Mouse (Mus musculus) G1E (cell line): ENCODE results near the gene Sbno1. TPM values are rescaled to one million over a fixed set of nuclear protein-coding genes. Genes with fewer than 3 reads are reported as not detected.
A peak's percentile ranks its signal among the peaks of the same experiment; 100 is the strongest.

Experiments
- ATAC-seq: 2 replicates; pipeline ENCODE4 v1.8.0; 2016; ENCODE audit warnings: mild to moderate bottlenecking; ENCODE audit not compliant: insufficient number of reproducible peaks, poor library complexity, low FRiP score, severe bottlenecking; ENCODE audit errors: extremely low read depth
- DNase-seq: peaks from one replicate; pipeline ENCODE4 v3.0.0; 2012; ENCODE audit warnings: low spot score
- H3K27me3 ChIP-seq: 2 replicates; pipeline ENCODE4 v1.6.1; 2012; ENCODE audit warnings: mild to moderate bottlenecking, low read length, inconsistent platforms; ENCODE audit not compliant: insufficient read depth
- H3K36me3 ChIP-seq: replicated peaks from 2 replicates; pipeline ENCODE3; 2012; ENCODE audit warnings: mild to moderate bottlenecking, inconsistent platforms
- H3K4me1 ChIP-seq: 2 replicates; pipeline ENCODE4 v1.6.1; 2012; ENCODE audit warnings: low read depth, low read length, inconsistent platforms, mixed read lengths; ENCODE audit not compliant: insufficient read depth
- H3K4me3 ChIP-seq: 2 replicates; pipeline ENCODE4 v1.5.1; 2012; ENCODE audit warnings: low read depth, mild to moderate bottlenecking, inconsistent platforms, low read length, moderate library complexity, mixed read lengths
- H3K9me3 ChIP-seq: replicated peaks from 2 replicates; pipeline ENCODE4 v1.6.1; 2012; ENCODE audit warnings: inconsistent platforms
- CTCF ChIP-seq: IDR thresholded peaks from 2 replicates; pipeline ENCODE4 v1.5.1; 2012; ENCODE audit warnings: low read depth, low read length, inconsistent platforms, mixed read lengths
- GATA1 ChIP-seq: IDR thresholded peaks from 2 replicates; pipeline ENCODE4 v1.6.1; 2012; ENCODE audit warnings: borderline replicate concordance, low read length, inconsistent platforms, mixed read lengths
- GATA2 ChIP-seq: IDR thresholded peaks from 2 replicates; pipeline ENCODE4 v1.6.1; 2012; ENCODE audit warnings: low read depth, low read length, inconsistent platforms, borderline replicate concordance
- POLR2AphosphoS5 ChIP-seq: IDR thresholded peaks from 2 replicates; pipeline ENCODE4 v1.6.1; 2012; ENCODE audit warnings: low read depth, low read length, inconsistent platforms; ENCODE audit not compliant: insufficient replicate concordance
- TAL1 ChIP-seq: conservative IDR thresholded peaks from 2 replicates; pipeline ENCODE4 v1.6.1; 2012; ENCODE audit warnings: low read depth, low read length, inconsistent platforms, mixed read lengths
- polyA plus RNA-seq: library from polyadenylated mRNA; stranded (reverse); fragments of >175 nt; gene quantifications from 2 replicates; pipeline ENCODE4 v1.2.3, GENCODE M21; 2012
- total RNA-seq, 2 experiments: library from RNA; stranded (forward) in 1 of 2; stranded (reverse) in 1 of 2; fragments of 200-1000 nt in 1 of 2; fragments of >200 nt in 1 of 2; fragmentation: Nextera tagmentation in 1 of 2; gene quantifications; 2 replicates each; pipeline ENCODE4 v1.2.3; 2014 to 2017

The Sbno1 gene
- total and polyA plus RNA-seq, 3 experiments = 29.5 to 260 (median 221) TPM

DNA sequence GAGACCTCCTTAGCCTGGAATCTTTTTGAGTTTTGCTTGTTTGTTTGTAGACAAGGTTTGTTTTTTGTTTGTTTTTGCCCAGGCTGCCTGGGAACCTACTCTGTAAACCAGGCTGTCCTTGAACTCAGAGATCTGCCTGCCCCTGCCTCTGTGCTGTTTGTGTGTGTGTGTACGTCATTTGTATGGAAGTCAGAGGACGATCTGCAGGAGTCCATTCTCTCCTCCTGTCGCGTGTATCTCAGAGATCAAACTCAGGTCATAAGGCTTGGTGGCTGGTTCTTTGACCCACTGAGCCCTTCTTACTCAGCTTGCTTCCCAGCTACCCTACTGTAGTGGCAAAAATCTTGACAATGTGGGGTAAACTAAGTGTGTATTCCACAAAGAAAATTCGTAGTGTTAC lies 12.9 kb upstream of the Sbno1 start:
- TF ChIP-seq GATA1 (no peak), TAL1 (no peak), POLR2AphosphoS5 (no peak), CTCF (no peak), GATA2 (no peak)
- peaks cover 33% of the 10 kb centered on the region for H3K4me1 ChIP-seq
- H3K27me3 ChIP-seq = no peaks in the 10 kb centered on the region
- H3K4me3 ChIP-seq = peak overlapping the region; percentile 82
- DNase-seq = no peak
- 0 out of 2 replicates have a peak, but pooled peaks cover 2% of the 10 kb centered on the region for H3K9me3 ChIP-seq
- ATAC-seq = no peak
- peaks cover 19% of the 10 kb centered on the region for H3K36me3 ChIP-seq

DNA sequence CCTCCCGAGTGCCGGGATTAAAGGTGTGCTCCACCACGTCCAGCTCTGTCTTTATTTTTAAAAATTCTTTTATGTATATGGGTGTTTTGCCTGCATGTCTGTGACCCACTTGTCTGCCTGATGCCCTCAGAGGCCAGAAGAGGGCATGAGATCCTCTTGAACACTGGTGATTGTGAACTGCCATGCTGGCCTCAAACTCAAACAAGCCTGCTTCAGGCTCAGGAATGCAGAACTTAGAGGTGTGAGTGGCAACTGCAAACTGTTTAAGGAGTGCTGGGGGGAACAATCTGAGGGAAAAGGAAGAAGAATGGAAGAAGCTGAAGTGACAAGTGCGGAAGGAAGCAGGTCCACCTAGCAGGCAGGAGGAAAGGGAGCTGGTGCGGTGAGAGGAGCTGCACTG lies 12.4 kb upstream of the Sbno1 start:
- Histone ChIP-seq H3K4me3 (peak overlapping the region; percentile 82; the same call in 1 of the 2 replicates), H3K4me1 (peaks cover 35% of the 10 kb centered on the region), H3K36me3 (peaks cover 18% of the 10 kb centered on the region), H3K27me3 (no peaks in the 10 kb centered on the region), H3K9me3 (0 out of 2 replicates have a peak, but pooled peaks cover 2% of the 10 kb centered on the region)
- DNase-seq = peak; percentile 25
- TF ChIP-seq TAL1 = no peak
- no peak for TF ChIP-seq GATA2
- no peak for TF ChIP-seq POLR2AphosphoS5
- no peak for TF ChIP-seq GATA1
- no peak for TF ChIP-seq CTCF
- ATAC-seq = no peak

DNA sequence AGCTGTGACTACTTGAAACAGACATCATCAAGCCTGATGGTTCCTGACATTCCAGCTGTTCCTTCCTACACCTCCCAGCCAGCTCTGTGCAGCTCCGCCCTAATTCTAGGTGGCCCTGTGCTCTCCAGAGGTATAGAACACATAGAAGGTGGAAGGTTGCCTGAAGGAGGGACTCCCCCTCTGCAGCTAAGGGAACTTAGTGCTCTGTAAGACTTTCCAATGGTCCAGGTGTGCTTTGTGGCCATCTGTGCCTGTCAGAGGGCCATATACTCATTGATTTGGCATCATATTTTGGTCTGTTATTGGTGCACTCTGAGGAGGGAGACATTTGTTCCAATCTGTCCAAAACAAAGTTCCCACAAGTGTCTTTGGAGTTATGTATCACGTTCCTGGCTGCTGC lies 7.2 kb upstream of the Sbno1 start:
- H3K27me3 ChIP-seq = no peaks in the 10 kb centered on the region
- no peak for ATAC-seq
- H3K9me3 ChIP-seq = no peaks in the 10 kb centered on the region
- peaks cover 16% of the 10 kb centered on the region; the same call in 1 of the 2 replicates for H3K4me1 ChIP-seq
- H3K36me3 ChIP-seq = no peaks in the 10 kb centered on the region
- no peak overlapping the region for H3K4me3 ChIP-seq
- no peak for DNase-seq
- TF ChIP-seq CTCF = no peak
- no peak for TF ChIP-seq GATA2
- no peak for TF ChIP-seq GATA1
- no peak for TF ChIP-seq TAL1
- no peak for TF ChIP-seq POLR2AphosphoS5

DNA sequence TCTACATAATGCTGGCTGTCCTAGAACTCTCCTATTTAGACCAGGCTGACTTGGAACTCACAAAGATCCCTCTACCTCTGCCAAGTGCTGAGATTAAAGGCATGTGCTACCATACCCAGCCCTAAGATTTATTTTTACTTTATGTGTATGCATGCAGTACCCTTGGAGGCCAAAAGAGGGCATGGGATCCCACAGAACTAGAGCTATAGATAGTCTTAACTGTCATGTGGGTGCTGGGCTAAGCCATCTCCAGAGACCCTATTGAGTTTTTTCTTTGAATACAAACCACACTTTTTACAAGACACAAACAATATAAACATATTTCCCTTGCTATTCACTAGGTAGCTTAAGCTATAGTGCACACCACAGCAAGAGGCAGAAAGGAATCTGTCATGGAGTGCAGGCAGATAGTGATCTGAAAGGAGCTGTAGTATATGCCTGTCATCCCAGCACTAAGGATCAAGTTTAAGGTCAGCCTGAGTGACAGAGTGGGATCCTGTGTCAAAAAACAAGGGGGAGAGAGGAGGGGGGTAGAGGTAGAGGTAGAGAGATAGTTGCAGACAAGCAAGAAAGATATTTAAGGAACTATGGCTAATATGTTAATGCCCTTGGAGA lies 6.7 kb upstream of the Sbno1 start:
- Histone ChIP-seq H3K4me1 (peaks cover 13% of the 10 kb centered on the region; the same call in 1 of the 2 replicates), H3K9me3 (no peaks in the 10 kb centered on the region), H3K36me3 (no peaks in the 10 kb centered on the region), H3K4me3 (no peak overlapping the region), H3K27me3 (no peaks in the 10 kb centered on the region)
- no peak for DNase-seq
- TF ChIP-seq CTCF = peak; percentile 57; the same call in 1 of the 2 replicates
- no peak for TF ChIP-seq TAL1
- no peak for ATAC-seq

DNA sequence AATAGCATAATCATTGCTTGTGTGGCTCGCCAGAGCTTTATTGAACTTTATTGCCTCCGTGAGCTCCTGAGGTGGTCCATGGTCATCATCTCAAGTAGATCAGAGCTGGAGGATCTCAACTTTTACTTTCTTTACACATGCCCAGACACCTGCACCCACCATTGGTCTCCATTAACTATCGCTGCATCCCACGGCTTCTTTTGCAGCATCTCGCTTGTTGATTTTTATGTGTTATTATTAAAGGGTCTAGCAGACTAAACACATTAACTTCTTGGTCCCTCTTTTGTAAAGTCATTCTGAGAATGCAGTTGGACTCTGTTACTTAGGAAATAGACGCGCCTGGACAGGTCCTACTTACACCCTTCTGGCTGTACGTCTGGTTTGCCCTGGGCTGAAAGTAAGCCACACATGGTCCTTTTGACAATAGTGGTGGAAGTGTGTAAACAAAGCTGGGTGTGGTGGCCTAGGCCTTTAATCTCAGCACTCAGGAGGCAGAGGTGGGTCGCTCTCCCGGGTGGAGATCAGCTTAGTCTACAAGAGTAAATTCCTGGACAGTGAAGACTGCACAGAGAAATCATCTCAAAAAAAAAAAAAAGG lies 772 bp upstream of the Sbno1 start:
- Histone ChIP-seq H3K9me3 (no peaks in the 10 kb centered on the region), H3K27me3 (no peaks in the 10 kb centered on the region), H3K36me3 (peaks cover 14% of the 10 kb centered on the region), H3K4me1 (peaks cover 36% of the 10 kb centered on the region), H3K4me3 (peak overlapping the region; percentile 98; the same call in 1 of the 2 replicates)
- ATAC-seq = no peak
- TF ChIP-seq CTCF (no peak), TAL1 (no peak), GATA1 (no peak), POLR2AphosphoS5 (no peak), GATA2 (no peak)
- DNase-seq = no peak

DNA sequence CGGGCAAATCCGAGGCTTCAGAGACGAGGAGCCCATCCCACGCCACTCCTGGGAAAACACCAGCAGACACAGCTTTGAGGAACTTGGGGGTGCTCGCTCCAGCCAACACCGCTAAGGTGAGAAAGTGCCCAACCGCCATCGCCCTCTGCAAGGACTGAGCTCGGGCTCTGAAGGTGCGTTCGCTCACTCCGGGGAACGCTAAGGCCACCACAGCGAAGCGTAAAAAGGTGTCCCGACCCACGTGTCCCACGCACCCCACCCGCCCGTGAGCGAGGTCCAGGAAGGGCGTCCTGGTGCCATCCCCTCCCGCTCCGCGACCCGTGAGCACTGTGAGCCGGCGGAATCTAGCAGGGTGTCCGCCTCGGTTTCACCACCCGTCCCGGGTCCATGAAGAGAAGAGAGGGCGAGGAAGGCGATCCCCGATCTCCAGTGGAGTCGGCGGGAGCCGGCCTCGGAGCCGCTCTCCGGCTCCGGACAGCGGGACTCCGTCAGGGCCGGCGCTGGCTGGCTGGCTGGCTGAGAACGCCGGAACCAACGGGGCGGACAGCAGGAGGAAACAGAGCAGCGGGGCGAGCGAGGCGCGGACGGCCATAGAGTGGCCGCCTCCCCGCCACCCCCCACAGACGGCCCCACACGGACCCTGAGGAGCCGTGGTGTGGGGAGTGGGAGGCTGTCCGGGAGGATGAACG lies 934 bp downstream of the Sbno1 start:
- Histone ChIP-seq H3K27me3 (no peaks in the 10 kb centered on the region), H3K36me3 (peaks cover 19% of the 10 kb centered on the region), H3K4me3 (peak overlapping the region; percentile 98), H3K9me3 (no peaks in the 10 kb centered on the region), H3K4me1 (peaks cover 48% of the 10 kb centered on the region)
- no peak for TF ChIP-seq GATA1
- TF ChIP-seq GATA2 = no peak
- no peak for TF ChIP-seq TAL1
- no peak for TF ChIP-seq POLR2AphosphoS5
- no peak for TF ChIP-seq CTCF
- DNase-seq (peak; percentile 13), ATAC-seq (no peak)
